In the genomic region with DNA sequence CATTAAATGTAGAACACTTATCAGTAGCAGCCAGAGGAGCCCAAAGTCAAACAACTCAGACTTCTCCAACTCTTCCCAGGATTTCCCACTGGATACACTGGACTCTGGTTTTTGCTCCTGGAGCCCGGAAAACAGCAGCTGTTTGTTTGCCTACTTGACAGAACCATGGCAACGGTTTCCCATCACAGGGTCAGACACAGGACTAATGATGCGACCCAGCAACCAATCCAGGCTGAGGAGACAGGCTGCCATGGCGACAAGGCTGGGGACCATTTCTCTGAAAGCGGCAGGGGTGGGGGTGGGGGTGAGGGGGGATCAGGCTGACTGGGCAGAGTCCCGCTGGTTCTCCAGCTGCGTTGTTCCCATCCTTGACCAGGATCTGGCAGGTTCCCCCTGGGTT, we compare ENCODE assay signal across 9 mouse cellular contexts. TPM values are rescaled to one million over a fixed set of nuclear protein-coding genes. Genes with fewer than 3 reads are reported as not detected.
DNase-seq lines count a peak whose midpoint lies in the region; ATAC-seq and TF ChIP-seq lines count a peak whose summit lies in the region.
"Had no signal": no experiment of that assay in that cellular context is flagged by ENCODE, and none has a peak within 500 bp of the region (broad histone marks: within the 10 kb centered on the region; RNA-seq: fewer than 3 reads in every experiment).

No protein-coding gene starts in this region.

- H3K4me3 ChIP-seq in heart, embryonic 11.5 days (ENCODE audit: low read depth, low read length): no peak overlapping the region
- H3K4me3 ChIP-seq in heart, postnatal 0 days (ENCODE audit: low read depth, low read length): no peak overlapping the region
- no peak overlapping the region for H3K4me3 ChIP-seq in midbrain, embryonic 12.5 days

- H3K36me3 ChIP-seq in heart, embryonic 11.5 days (ENCODE audit: control insufficient read depth, insufficient read depth, low read length): no peaks in the 10 kb centered on the region
- no peaks in the 10 kb centered on the region for H3K36me3 ChIP-seq in heart, postnatal 0 days (replicated peaks; ENCODE audit: control insufficient read depth, insufficient read depth, low read length)
- no peaks in the 10 kb centered on the region for H3K36me3 ChIP-seq in midbrain, embryonic 12.5 days

- no peak overlapping the region for H3K4me2 ChIP-seq in heart, embryonic 11.5 days
- H3K4me2 ChIP-seq in heart, postnatal 0 days (ENCODE audit: low read depth, low read length): no peak overlapping the region
- peak overlapping the region; percentile 29 for H3K4me2 ChIP-seq in midbrain, embryonic 12.5 days (replicated peaks)

- H3K27ac ChIP-seq in heart, embryonic 11.5 days (ENCODE audit: low read depth, low read length): no peak overlapping the region
- no peak overlapping the region for H3K27ac ChIP-seq in heart, postnatal 0 days (ENCODE audit: low read depth)
- H3K27ac ChIP-seq in midbrain, embryonic 12.5 days (replicated peaks): peak overlapping the region; percentile 89

- peak; percentile 96 for DNase-seq in heart, adult 11 months
- peak; percentile 96 for DNase-seq in brain, embryonic 14.5 days (ENCODE audit: low read depth)
- DNase-seq in heart, postnatal 0 days (ENCODE audit: low spot score): no peak
- no peak for DNase-seq in ovary, postnatal 36 days (ENCODE audit: low spot score)
- DNase-seq in adrenal gland, adult 8-10 months: no peak
- DNase-seq in adipocyte (ENCODE audit: low spot score): no peak
- DNase-seq: lung, postnatal 14 days had no signal

- no peak for TF ChIP-seq POLR2A in brain, embryonic 14.5 days (IDR thresholded peaks at IDR 0.05; ENCODE audit: borderline replicate concordance, extremely low read depth, insufficient read depth, insufficient read length, poor library complexity, severe bottlenecking)

- TF ChIP-seq EP300 in heart, postnatal 0 days (IDR thresholded peaks at IDR 0.05; ENCODE audit: low read depth): no peak

- no peaks in the 10 kb centered on the region for H3K27me3 ChIP-seq in heart, embryonic 11.5 days (ENCODE audit: control insufficient read depth, insufficient read depth, low read length)
- no peaks in the 10 kb centered on the region for H3K27me3 ChIP-seq in heart, postnatal 0 days (ENCODE audit: control insufficient read depth, insufficient read depth, low read length)
- no peaks in the 10 kb centered on the region; the same call in 1 of the 2 replicates for H3K27me3 ChIP-seq in midbrain, embryonic 12.5 days

- TF ChIP-seq CTCF in brain, embryonic 14.5 days (IDR thresholded peaks at IDR 0.05; ENCODE audit: borderline replicate concordance, extremely low read depth, insufficient read depth, insufficient read length): no peak
- TF ChIP-seq CTCF in heart, postnatal 0 days (IDR thresholded peaks at IDR 0.05; ENCODE audit: low read depth): no peak

- WGBS in heart, embryonic 11.5 days (ENCODE audit: insufficient replicate concordance): 25% methylated on average over 7 of the region's 7 CpGs
- 20% methylated on average over 7 of the region's 7 CpGs for whole genome bisulfite sequencing in heart, postnatal 0 days
- WGBS in midbrain, embryonic 12.5 days: 2% methylated on average over 7 of the region's 7 CpGs

- H3K9ac ChIP-seq in heart, embryonic 11.5 days (ENCODE audit: low read depth, low read length): no peak overlapping the region
- no peak overlapping the region for H3K9ac ChIP-seq in heart, postnatal 0 days (replicated peaks; ENCODE audit: low read depth, low read length)
- H3K9ac ChIP-seq in midbrain, embryonic 12.5 days (replicated peaks): no peak overlapping the region

- H3K4me1 ChIP-seq in heart, embryonic 11.5 days (ENCODE audit: control insufficient read depth, insufficient read depth, low read length): peaks cover 13% of the 10 kb centered on the region
- no peaks in the 10 kb centered on the region for H3K4me1 ChIP-seq in heart, postnatal 0 days (ENCODE audit: control insufficient read depth, insufficient read depth)
- H3K4me1 ChIP-seq in midbrain, embryonic 12.5 days: peaks cover 27% of the 10 kb centered on the region

- no peak for ATAC-seq in heart, embryonic 11.5 days (replicated peaks; ENCODE audit: insufficient number of reproducible peaks, low FRiP score, low TSS enrichment)
- 0 out of 2 replicates have a peak, but pooled peaks have one; percentile 21 for ATAC-seq in heart, postnatal 0 days (ENCODE audit: insufficient read depth, low read depth)
- ATAC-seq in midbrain, embryonic 12.5 days (ENCODE audit: low FRiP score, low read depth): peak; percentile 94

- H3K9me3 ChIP-seq in heart, embryonic 11.5 days (replicated peaks; ENCODE audit: control insufficient read depth, low read length): no peaks in the 10 kb centered on the region
- H3K9me3 ChIP-seq in heart, postnatal 0 days (replicated peaks; ENCODE audit: control insufficient read depth, low read length): no peaks in the 10 kb centered on the region
- H3K9me3 ChIP-seq in midbrain, embryonic 12.5 days: no peaks in the 10 kb centered on the region

RNA-seq across cellular contexts. Expression of a gene that starts 11.2 kb away (rescaled TPM):
- 0.30 TPM in 1 of 2 replicates, not detected in the other for polyA plus RNA-seq in heart, embryonic 11.5 days (2014; fragmentation: Nextera tagmentation; extraction: Ambion mirVana)
- 78.9 and 87.2 TPM in 2 replicates for polyA plus RNA-seq in brain, embryonic 14.5 days (2012; rRNA removed)
- total RNA-seq in heart, postnatal 0 days (2014; rRNA removed; ENCODE audit: low replicate concordance): not detected in 2 replicates
- polyA plus RNA-seq in heart, postnatal 0 days (2015; fragmentation: Nextera tagmentation; extraction: Ambion mirVana): 0.48 TPM in 1 of 2 replicates, not detected in the other
- 37.5 and 46.2 TPM in 2 replicates for polyA plus RNA-seq in midbrain, embryonic 12.5 days (2016; fragmentation: Nextera tagmentation; extraction: Ambion mirVana)
- total RNA-seq in adrenal gland, adult 8-10 months (2022): 100 to 1,000 TPM; 143 to 279 (median 188) TPM

RNA-seq across cellular contexts. Expression of a gene that starts 25.1 kb away (rescaled TPM):
- polyA plus RNA-seq in heart, embryonic 11.5 days (2014; fragmentation: Nextera tagmentation; extraction: Ambion mirVana): 0.51 and 0.74 TPM in 2 replicates
- 33.4 and 53.4 TPM in 2 replicates for polyA plus RNA-seq in brain, embryonic 14.5 days (2012; rRNA removed)
- total RNA-seq in heart, postnatal 0 days (2014; rRNA removed; ENCODE audit: low replicate concordance): 0.04 and 0.15 TPM in 2 replicates
- polyA plus RNA-seq in heart, postnatal 0 days (2015; fragmentation: Nextera tagmentation; extraction: Ambion mirVana): 0.16 and 0.26 TPM in 2 replicates
- polyA plus RNA-seq in midbrain, embryonic 12.5 days (2016; fragmentation: Nextera tagmentation; extraction: Ambion mirVana): 9.3 and 12.1 TPM in 2 replicates
- 10 to 100 TPM; 59.0 to 80.7 (median 66.5) TPM for total RNA-seq in adrenal gland, adult 8-10 months (2022)

RNA-seq across cellular contexts. Expression of a gene that starts 28.4 kb away (rescaled TPM):
- 119 and 121 TPM in 2 replicates for polyA plus RNA-seq in heart, embryonic 11.5 days (2014; fragmentation: Nextera tagmentation; extraction: Ambion mirVana)
- polyA plus RNA-seq in brain, embryonic 14.5 days (2012; rRNA removed): 140 and 189 TPM in 2 replicates
- 202 and 236 TPM in 2 replicates for total RNA-seq in heart, postnatal 0 days (2014; rRNA removed; ENCODE audit: low replicate concordance)
- 147 TPM in 2 replicates for polyA plus RNA-seq in heart, postnatal 0 days (2015; fragmentation: Nextera tagmentation; extraction: Ambion mirVana)
- polyA plus RNA-seq in midbrain, embryonic 12.5 days (2016; fragmentation: Nextera tagmentation; extraction: Ambion mirVana): 154 and 176 TPM in 2 replicates
- total RNA-seq in adrenal gland, adult 8-10 months (2022): 100 to 1,000 TPM; 101 to 112 (median 104) TPM

RNA-seq across cellular contexts. Expression of a gene that starts 53.2 kb away (rescaled TPM):
- 15.3 and 17.6 TPM in 2 replicates for polyA plus RNA-seq in heart, embryonic 11.5 days (2014; fragmentation: Nextera tagmentation; extraction: Ambion mirVana)
- 52.4 and 53.3 TPM in 2 replicates for polyA plus RNA-seq in brain, embryonic 14.5 days (2012; rRNA removed)
- 25.1 and 35.0 TPM in 2 replicates for total RNA-seq in heart, postnatal 0 days (2014; rRNA removed; ENCODE audit: low replicate concordance)
- 34.9 and 36.7 TPM in 2 replicates for polyA plus RNA-seq in heart, postnatal 0 days (2015; fragmentation: Nextera tagmentation; extraction: Ambion mirVana)
- polyA plus RNA-seq in midbrain, embryonic 12.5 days (2016; fragmentation: Nextera tagmentation; extraction: Ambion mirVana): 45.6 and 46.0 TPM in 2 replicates
- 100 to 1,000 TPM in 3 of 4 experiments, 10 to 100 TPM in 1; 85.7 to 111 (median 108) TPM for total RNA-seq in adrenal gland, adult 8-10 months (2022)

RNA-seq across cellular contexts. Expression of a gene that starts 57.5 kb away (rescaled TPM):
- not detected in 2 replicates for polyA plus RNA-seq in heart, embryonic 11.5 days (2014; fragmentation: Nextera tagmentation; extraction: Ambion mirVana)
- polyA plus RNA-seq in brain, embryonic 14.5 days (2012; rRNA removed): not detected in 2 replicates
- not detected in 2 replicates for total RNA-seq in heart, postnatal 0 days (2014; rRNA removed; ENCODE audit: low replicate concordance)
- not detected in 2 replicates for polyA plus RNA-seq in heart, postnatal 0 days (2015; fragmentation: Nextera tagmentation; extraction: Ambion mirVana)
- not detected in 2 replicates for polyA plus RNA-seq in midbrain, embryonic 12.5 days (2016; fragmentation: Nextera tagmentation; extraction: Ambion mirVana)
- total RNA-seq in adrenal gland, adult 8-10 months (2022): not detected

Comparison
In these comparisons a context has a peak if more than half of its experiments do, and no peak if none do; other contexts are left out.
1. DNase-seq: peak in heart, adult 11 months (single experiment) and brain, embryonic 14.5 days (single experiment); none in heart, postnatal 0 days (single experiment), ovary, postnatal 36 days (single experiment), adrenal gland, adult 8-10 months (single experiment) and adipocyte (single experiment).
2. RNA of a gene that starts 11.2 kb away (polyA plus RNA-seq): 78.9 to 87.2 TPM in brain, embryonic 14.5 days and 37.5 to 46.2 TPM in midbrain, embryonic 12.5 days; 0.30 TPM in heart, embryonic 11.5 days and 0.48 TPM in heart, postnatal 0 days; every median in the first group is over 10 times any median in the second.